8 mouse cellular contexts compared by ENCODE assay signal in genomic region chr17:37002364-37003330, GRCm38 (mm10). TPM values are rescaled to one million over a fixed set of nuclear protein-coding genes. Genes with fewer than 3 reads are reported as not detected.
A peak's percentile ranks its signal among the peaks of the same experiment; 100 is the strongest.
DNase-seq lines count a peak whose midpoint lies in the region; ATAC-seq and TF ChIP-seq lines count a peak whose summit lies in the region.
"Had no signal": no experiment of that assay in that cellular context is flagged by ENCODE, and none has a peak within 500 bp of the region (broad histone marks: within the 10 kb centered on the region; RNA-seq: fewer than 3 reads in every experiment).

No protein-coding gene starts in this region.

- H3K4me2 ChIP-seq in stomach, embryonic 14.5 days (replicated peaks; ENCODE audit: low read depth, low read length), result peak overlapping the region; percentile 76

- DNase-seq in R1 (ENCODE audit: low read depth, low spot score), result peak; percentile 100
- DNase-seq in heart, postnatal 25 days (ENCODE audit: low spot score), result peak; percentile 23
- DNase-seq in kidney, postnatal 4 days, result peak; percentile 74 to 79

- peaks cover 19% of the 10 kb centered on the region for H3K27me3 ChIP-seq in megakaryocyte, embryonic 14.5 days (replicated peaks)
- H3K27me3 ChIP-seq in stomach, embryonic 14.5 days (ENCODE audit: control insufficient read depth, insufficient read depth, low read length), result no peaks in the 10 kb centered on the region

- H3K27ac ChIP-seq in bone marrow macrophage, adult 2 months (ENCODE audit: insufficient read depth, low read depth, low read length), result no peak overlapping the region
- peak overlapping the region; percentile 56 for H3K27ac ChIP-seq in embryonic fibroblast, embryonic 13.5 days (ENCODE audit: insufficient read depth, low read length)
- H3K27ac ChIP-seq in stomach, embryonic 14.5 days (ENCODE audit: low read length), result peak overlapping the region; percentile 87
- H3K27ac ChIP-seq: macrophage had no signal

- WGBS in stomach, embryonic 14.5 days, result under 1% methylated on average over 49 of the region's 49 CpGs

- peak; percentile 87 for ATAC-seq in stomach, embryonic 14.5 days (ENCODE audit: insufficient number of reproducible peaks, insufficient read depth, low FRiP score, low read depth)

- TF ChIP-seq POLR2A in bone marrow macrophage, adult 2 months (IDR thresholded peaks at IDR 0.05; ENCODE audit: borderline replicate concordance, low read depth, low read length), result no peak
- TF ChIP-seq POLR2A in embryonic fibroblast, embryonic 13.5 days (IDR thresholded peaks at IDR 0.05; ENCODE audit: low read depth, low read length), result peak; percentile 81

- no peaks in the 10 kb centered on the region for H3K4me1 ChIP-seq in bone marrow macrophage, adult 2 months (ENCODE audit: control insufficient read depth, insufficient read depth, low read length)
- peaks cover 2% of the 10 kb centered on the region; the same call in 1 of the 2 replicates for H3K4me1 ChIP-seq in embryonic fibroblast, embryonic 13.5 days (ENCODE audit: control insufficient read depth, insufficient read depth, low read length)
- peaks cover 29% of the 10 kb centered on the region for H3K4me1 ChIP-seq in megakaryocyte, embryonic 14.5 days
- H3K4me1 ChIP-seq in stomach, embryonic 14.5 days (ENCODE audit: control insufficient read depth, insufficient read depth, low read length), result no peaks in the 10 kb centered on the region

- H3K4me3 ChIP-seq in bone marrow macrophage, adult 2 months (ENCODE audit: insufficient read depth, low read length), result peak overlapping the region; percentile 45
- peak overlapping the region; percentile 66 for H3K4me3 ChIP-seq in embryonic fibroblast, embryonic 13.5 days (ENCODE audit: insufficient read depth, low read length)
- H3K4me3 ChIP-seq in megakaryocyte, embryonic 14.5 days (replicated peaks), result peak overlapping the region; percentile 90
- peak overlapping the region; percentile 71 for H3K4me3 ChIP-seq in stomach, embryonic 14.5 days (ENCODE audit: low read depth, low read length)

- no peaks in the 10 kb centered on the region for H3K36me3 ChIP-seq in megakaryocyte, embryonic 14.5 days (replicated peaks; ENCODE audit: low read length)
- peaks cover 4% of the 10 kb centered on the region for H3K36me3 ChIP-seq in stomach, embryonic 14.5 days (ENCODE audit: control insufficient read depth, insufficient read depth, low read length)

- no peak for TF ChIP-seq CTCF in bone marrow macrophage, adult 2 months (IDR thresholded peaks at IDR 0.05; ENCODE audit: low read depth, low read length)
- no peak for TF ChIP-seq CTCF in embryonic fibroblast, embryonic 13.5 days (IDR thresholded peaks at IDR 0.05; ENCODE audit: borderline replicate concordance, insufficient read depth, low read length)

- H3K9ac ChIP-seq in stomach, embryonic 14.5 days (replicated peaks; ENCODE audit: low read depth, low read length), result peak overlapping the region; percentile 83

- intact Hi-C loops in heart, postnatal 25 days (cut with DNase I), result loop anchor here (5.0 kb wide), 1 partner anchor 45 kb away; the partner anchor contains the start of gene Gabbr1

- H3K9me3 ChIP-seq in megakaryocyte, embryonic 14.5 days, result no peaks in the 10 kb centered on the region
- H3K9me3 ChIP-seq in stomach, embryonic 14.5 days (ENCODE audit: control insufficient read depth, low read depth, low read length), result no peaks in the 10 kb centered on the region

RNA-seq across cellular contexts. Expression of gene Zfp57, which starts 1.7 kb away (rescaled TPM):
- polyA plus RNA-seq in bone marrow macrophage, adult 2 months (2012; ENCODE audit: insufficient read depth, insufficient read length, missing spikeins), result not detected in 2 replicates
- 67.2 and 80.0 TPM in 2 replicates for polyA plus RNA-seq in embryonic fibroblast, embryonic 13.5 days (2011; ENCODE audit: insufficient read length, low read depth, missing spikeins)
- total RNA-seq in heart, postnatal 25 days (2021), result 1 to 10 TPM; 1.6 to 2.9 TPM
- 3.5 TPM in 1 of 2 replicates, not detected in the other for polyA plus RNA-seq in megakaryocyte, embryonic 14.5 days (2012; ENCODE audit: insufficient read depth, low replicate concordance)
- 77.8 and 82.1 TPM in 2 replicates for polyA plus RNA-seq in stomach, embryonic 14.5 days (2014; fragmentation: Nextera tagmentation; extraction: Ambion mirVana)
- polyA plus RNA-seq: macrophage had no signal

RNA-seq across cellular contexts. Expression of gene H2-M5, which starts 13.3 kb away (rescaled TPM):
- 0.69 and 1.0 TPM in 2 replicates for polyA plus RNA-seq in bone marrow macrophage, adult 2 months (2012; ENCODE audit: insufficient read depth, insufficient read length, missing spikeins)
- polyA plus RNA-seq in embryonic fibroblast, embryonic 13.5 days (2011; ENCODE audit: insufficient read length, low read depth, missing spikeins), result 0.51 and 1.1 TPM in 2 replicates
- total RNA-seq in heart, postnatal 25 days (2021), result not detected
- not detected in 2 replicates for polyA plus RNA-seq in megakaryocyte, embryonic 14.5 days (2012; ENCODE audit: insufficient read depth, low replicate concordance)
- polyA plus RNA-seq in stomach, embryonic 14.5 days (2014; fragmentation: Nextera tagmentation; extraction: Ambion mirVana), result 0.49 and 0.74 TPM in 2 replicates
- polyA plus RNA-seq: macrophage had no signal

RNA-seq across cellular contexts. Expression of gene Mog, which starts 20.6 kb away (rescaled TPM):
- polyA plus RNA-seq in bone marrow macrophage, adult 2 months (2012; ENCODE audit: insufficient read depth, insufficient read length, missing spikeins), result not detected in 2 replicates
- not detected in 2 replicates for polyA plus RNA-seq in embryonic fibroblast, embryonic 13.5 days (2011; ENCODE audit: insufficient read length, low read depth, missing spikeins)
- not detected for total RNA-seq in heart, postnatal 25 days (2021)
- polyA plus RNA-seq in megakaryocyte, embryonic 14.5 days (2012; ENCODE audit: insufficient read depth, low replicate concordance), result not detected in 2 replicates
- polyA plus RNA-seq in stomach, embryonic 14.5 days (2014; fragmentation: Nextera tagmentation; extraction: Ambion mirVana), result 0.19 and 0.20 TPM in 2 replicates
- polyA plus RNA-seq: macrophage had no signal

RNA-seq across cellular contexts. Expression of gene 2410137M14Rik, which starts 21.6 kb away (rescaled TPM):
- polyA plus RNA-seq in bone marrow macrophage, adult 2 months (2012; ENCODE audit: insufficient read depth, insufficient read length, missing spikeins), result not detected in 2 replicates
- polyA plus RNA-seq in embryonic fibroblast, embryonic 13.5 days (2011; ENCODE audit: insufficient read length, low read depth, missing spikeins), result not detected in 2 replicates
- under 1 TPM; 0.49 to 0.61 TPM for total RNA-seq in heart, postnatal 25 days (2021)
- polyA plus RNA-seq in megakaryocyte, embryonic 14.5 days (2012; ENCODE audit: insufficient read depth, low replicate concordance), result not detected in 2 replicates
- polyA plus RNA-seq in stomach, embryonic 14.5 days (2014; fragmentation: Nextera tagmentation; extraction: Ambion mirVana), result not detected in 2 replicates
- polyA plus RNA-seq: macrophage had no signal

RNA-seq across cellular contexts. Expression of gene Gabbr1, which starts 43.1 kb away (rescaled TPM):
- 0.90 and 1.0 TPM in 2 replicates for polyA plus RNA-seq in bone marrow macrophage, adult 2 months (2012; ENCODE audit: insufficient read depth, insufficient read length, missing spikeins)
- 49.1 and 56.8 TPM in 2 replicates for polyA plus RNA-seq in embryonic fibroblast, embryonic 13.5 days (2011; ENCODE audit: insufficient read length, low read depth, missing spikeins)
- total RNA-seq in heart, postnatal 25 days (2021), result 1 to 10 TPM; 6.9 to 7.4 TPM
- polyA plus RNA-seq in megakaryocyte, embryonic 14.5 days (2012; ENCODE audit: insufficient read depth, low replicate concordance), result 1.6 and 1.7 TPM in 2 replicates
- 14.2 and 15.8 TPM in 2 replicates for polyA plus RNA-seq in stomach, embryonic 14.5 days (2014; fragmentation: Nextera tagmentation; extraction: Ambion mirVana)

Comparison
In these comparisons a context has a peak if more than half of its experiments do, and no peak if none do; other contexts are left out.
1. DNase-seq: peak in every context shown above with its lines; median percentile 100 in R1; 76 in kidney, postnatal 4 days; 23 in heart, postnatal 25 days.
2. RNA of gene Zfp57, which starts 1.7 kb away (polyA plus RNA-seq): 67.2 to 80.0 TPM in embryonic fibroblast, embryonic 13.5 days and 77.8 to 82.1 TPM in stomach, embryonic 14.5 days; 3.5 TPM in megakaryocyte, embryonic 14.5 days and not detected in bone marrow macrophage, adult 2 months; every median in the first group is over 10 times any median in the second.
3. Peak in every context shown above with its lines, with median percentiles within 50 percentile points of each other: H3K4me3 ChIP-seq.